Mouse (Mus musculus) liver, adult (tissue): ENCODE data around the gene Yeats2.

ENCODE experiments used
- GATA4 ChIP-seq: IDR thresholded peaks from 2 replicates; pipeline ENCODE4 v1.6.1; 2014; ENCODE audit warnings: mild to moderate bottlenecking, low read length; ENCODE audit not compliant: insufficient replicate concordance

The Yeats2 gene

GRCm38 (mm10) chr16:20237426-20237825 is 96.6 kb downstream of the Yeats2 start:
- no peak for TF ChIP-seq GATA4

DNA sequence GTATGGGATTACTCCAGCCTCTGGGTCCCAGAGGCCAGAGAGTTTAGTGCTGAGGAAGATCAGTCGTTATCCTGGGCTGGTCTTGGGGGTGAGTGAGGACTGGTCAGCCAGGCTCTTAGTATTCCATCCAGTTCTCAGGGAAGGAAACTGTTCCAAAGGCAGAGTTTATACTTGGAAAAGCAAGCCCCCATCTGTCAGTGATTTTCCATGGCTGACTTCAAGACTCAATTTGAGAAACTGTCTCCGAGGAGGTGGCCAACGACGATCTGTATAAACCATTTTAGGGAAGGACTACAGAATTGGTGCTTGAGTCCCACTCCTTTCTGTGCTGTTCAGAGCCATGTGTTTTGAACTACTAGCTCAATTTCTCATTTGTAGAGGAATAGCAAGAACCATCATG is 97.8 kb downstream of the Yeats2 start:
- no peak for TF ChIP-seq GATA4

DNA sequence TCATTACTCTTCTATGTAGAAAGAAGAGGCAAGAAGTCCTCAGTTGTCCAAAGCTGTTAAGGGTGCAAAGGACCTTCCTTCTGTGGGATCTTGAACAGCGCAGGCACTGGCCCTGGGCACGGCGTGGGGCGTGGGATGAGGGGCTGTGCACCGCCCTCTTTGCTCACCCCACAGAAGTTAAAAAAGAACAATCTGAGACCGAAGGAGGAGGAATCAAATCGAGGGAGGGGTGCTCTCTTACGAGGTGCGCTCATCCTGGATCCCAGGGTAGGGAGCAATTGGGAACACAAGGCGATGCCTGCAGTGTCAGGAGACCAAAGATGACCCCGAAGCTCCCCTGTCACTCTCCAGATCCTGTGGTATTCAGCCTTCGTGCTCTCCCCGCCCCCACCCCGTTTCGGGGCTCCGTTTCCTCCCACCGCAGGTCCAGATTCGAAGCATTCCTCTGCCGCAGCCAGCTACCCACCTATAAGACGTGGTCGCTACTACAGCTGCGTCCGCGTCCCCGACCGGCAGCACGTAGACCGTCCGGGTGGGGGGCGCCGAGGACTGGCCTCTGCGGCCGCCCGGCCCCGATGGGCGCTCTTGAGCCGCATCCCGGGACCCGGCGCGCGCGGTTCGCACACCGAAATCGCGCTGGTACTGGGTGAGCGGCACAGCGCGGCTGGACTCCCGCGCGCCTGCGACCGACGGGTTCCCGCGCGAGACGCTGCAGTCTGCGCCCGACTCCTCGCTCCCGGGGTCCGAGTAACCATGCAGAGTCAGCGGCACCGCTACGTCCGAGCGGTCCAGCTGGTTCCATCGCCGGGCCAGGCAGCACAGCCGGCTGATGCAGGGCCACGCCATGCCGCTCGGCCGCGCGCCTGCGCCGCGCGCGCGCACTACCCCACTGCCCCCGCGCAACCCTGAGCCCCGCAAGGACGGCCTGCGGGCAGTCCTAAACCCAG is 99.9 kb downstream of the Yeats2 start, which contains the start of gene Map6d1:
TSS of gene Map6d1 (minus strand) at position 891 of the 947 bp plus-strand sequence.
- TF ChIP-seq GATA4: no peak

- TF ChIP-seq GATA4: no peak
These were observed 106.2 kb downstream of the Yeats2 start for GRCm38 (mm10) chr16:20247103-20247502.

DNA sequence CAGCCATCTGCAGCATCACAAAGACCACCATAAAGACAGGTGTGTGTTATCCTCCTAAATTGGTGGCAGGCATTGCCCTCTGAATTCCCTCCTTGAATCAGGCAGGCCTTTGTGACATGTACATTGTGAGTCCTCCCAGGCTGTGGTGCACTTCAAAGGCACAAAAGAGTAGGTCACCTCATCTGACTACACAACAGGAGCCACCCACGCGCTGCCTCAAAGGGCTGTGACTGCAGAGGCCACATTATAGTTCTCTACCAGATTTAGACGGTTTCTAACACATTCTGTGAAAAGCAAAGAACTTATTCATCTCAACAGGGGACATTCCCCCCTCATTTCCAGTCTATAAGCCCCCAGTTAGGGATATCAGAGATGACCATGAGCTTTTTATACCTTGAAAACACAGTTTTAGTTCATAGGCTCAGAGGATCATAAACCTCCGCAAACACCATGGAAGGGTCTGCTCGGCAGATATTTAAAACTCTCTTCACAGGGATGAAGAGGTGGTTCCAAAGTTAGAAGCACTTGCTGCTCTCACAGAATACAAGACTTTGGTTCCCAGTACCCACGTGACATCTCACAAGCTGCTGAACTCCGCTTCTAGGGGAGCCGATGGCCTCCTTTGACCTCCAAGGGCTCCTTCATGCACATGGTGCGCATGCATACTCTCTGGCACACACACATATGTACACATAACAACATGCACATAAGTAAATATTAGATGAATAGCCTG is 107.7 kb downstream of the Yeats2 start:
- TF ChIP-seq GATA4: no peak

- TF ChIP-seq GATA4: no peak
These were observed 117.1 kb downstream of the Yeats2 start for GRCm38 (mm10) chr16:20257926-20258325.

GRCm38 (mm10) chr16:20265089-20265488 is 124.2 kb downstream of the Yeats2 start:
- no peak for TF ChIP-seq GATA4

DNA sequence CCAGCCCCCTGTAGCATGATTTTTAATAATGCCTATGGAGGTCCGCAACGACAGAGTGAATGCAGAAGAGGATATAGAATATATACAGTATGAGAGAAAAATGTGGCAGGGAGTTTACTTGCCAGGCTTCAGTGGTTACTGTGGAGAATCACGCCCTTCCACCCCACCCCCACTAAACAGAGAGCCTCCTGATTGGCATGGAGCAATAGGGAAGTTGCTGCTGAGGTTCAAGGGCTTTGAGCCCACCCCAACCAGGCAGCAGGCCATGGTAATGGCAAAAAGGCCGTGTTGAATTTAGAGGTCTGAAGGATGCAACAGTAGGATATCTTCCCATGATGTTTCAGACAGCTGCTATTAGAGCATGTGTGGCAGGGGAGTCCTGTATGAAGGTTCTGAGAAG is 130.5 kb downstream of the Yeats2 start:
- no peak for TF ChIP-seq GATA4

DNA sequence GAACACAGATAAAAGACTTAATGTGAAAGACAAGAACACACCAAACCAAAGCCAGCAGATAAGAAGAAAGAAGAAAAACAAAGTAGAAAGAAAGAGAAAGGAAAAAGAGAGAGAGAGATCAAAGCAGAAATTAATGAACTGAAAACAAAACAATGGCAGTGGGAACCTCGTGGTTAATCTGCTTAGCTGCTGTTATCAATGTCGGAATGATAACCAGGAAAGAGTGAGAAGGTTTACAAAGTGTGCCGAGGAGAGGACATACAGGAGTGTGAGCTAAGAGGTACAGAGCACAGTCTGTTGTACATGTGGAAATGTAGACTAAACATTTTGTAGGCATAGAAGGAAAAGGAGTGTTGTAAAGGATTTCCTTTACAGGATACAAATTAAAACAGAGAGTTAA is 132.1 kb downstream of the Yeats2 start:
- TF ChIP-seq GATA4: no peak

GRCm38 (mm10) chr16:20279395-20279794 is 138.5 kb downstream of the Yeats2 start:
- no peak for TF ChIP-seq GATA4

DNA sequence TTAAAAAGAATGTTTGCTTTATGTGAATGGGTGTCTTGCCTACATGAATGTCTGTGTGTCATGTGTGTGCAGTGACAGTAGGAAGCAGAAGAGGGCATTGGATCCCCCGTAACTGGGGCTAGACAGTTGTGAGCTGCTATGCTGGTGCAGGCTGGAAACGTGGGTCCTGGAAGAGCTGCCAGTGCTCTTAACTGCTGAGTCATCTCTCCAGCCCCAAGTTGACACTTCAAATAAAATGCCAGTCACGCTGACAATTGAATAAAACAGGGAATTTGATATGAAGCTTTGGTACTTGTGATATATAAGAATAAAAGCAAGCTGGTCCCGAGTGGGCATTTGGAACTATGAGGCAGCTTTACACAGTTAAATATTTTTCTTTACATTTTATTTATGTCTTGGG is 139.4 kb downstream of the Yeats2 start:
- no peak for TF ChIP-seq GATA4
